Mouse (Mus musculus) gastrocnemius, postnatal 10 days (tissue): ENCODE results near the gene Shf. TPM values are rescaled to one million over a fixed set of nuclear protein-coding genes. Genes with fewer than 3 reads are reported as not detected.
A peak's percentile ranks its signal among the peaks of the same experiment; 100 is the strongest.
"Not testable (repeated sequence)": the region's sequence is repeated elsewhere in the genome, so short reads cannot be mapped to it uniquely, and the experiment has no call there.

Experiments used
- DNase-seq: peaks from one replicate; pipeline ENCODE4 v3.0.0; 2021; ENCODE audit warnings: mixed read lengths
- total RNA-seq, 2 experiments: library from RNA; stranded (reverse); gene quantifications; 2 replicates each; pipeline ENCODE4 v1.2.3; 2021

Gene Shf
- total RNA-seq, 2 experiments from 2014 or later = 7.5 to 9.4 TPM

- peak; percentile 95 for DNase-seq
Measured at GRCm38 (mm10) chr2:122348531-122349131, 20.3 kb downstream of the Shf start.

- DNase-seq = no peak
Measured at GRCm38 (mm10) chr2:122347257-122347656, 21.7 kb downstream of the Shf start.

- DNase-seq = not testable (repeated sequence)
Measured at GRCm38 (mm10) chr2:122346164-122346563, 22.8 kb downstream of the Shf start.

DNA sequence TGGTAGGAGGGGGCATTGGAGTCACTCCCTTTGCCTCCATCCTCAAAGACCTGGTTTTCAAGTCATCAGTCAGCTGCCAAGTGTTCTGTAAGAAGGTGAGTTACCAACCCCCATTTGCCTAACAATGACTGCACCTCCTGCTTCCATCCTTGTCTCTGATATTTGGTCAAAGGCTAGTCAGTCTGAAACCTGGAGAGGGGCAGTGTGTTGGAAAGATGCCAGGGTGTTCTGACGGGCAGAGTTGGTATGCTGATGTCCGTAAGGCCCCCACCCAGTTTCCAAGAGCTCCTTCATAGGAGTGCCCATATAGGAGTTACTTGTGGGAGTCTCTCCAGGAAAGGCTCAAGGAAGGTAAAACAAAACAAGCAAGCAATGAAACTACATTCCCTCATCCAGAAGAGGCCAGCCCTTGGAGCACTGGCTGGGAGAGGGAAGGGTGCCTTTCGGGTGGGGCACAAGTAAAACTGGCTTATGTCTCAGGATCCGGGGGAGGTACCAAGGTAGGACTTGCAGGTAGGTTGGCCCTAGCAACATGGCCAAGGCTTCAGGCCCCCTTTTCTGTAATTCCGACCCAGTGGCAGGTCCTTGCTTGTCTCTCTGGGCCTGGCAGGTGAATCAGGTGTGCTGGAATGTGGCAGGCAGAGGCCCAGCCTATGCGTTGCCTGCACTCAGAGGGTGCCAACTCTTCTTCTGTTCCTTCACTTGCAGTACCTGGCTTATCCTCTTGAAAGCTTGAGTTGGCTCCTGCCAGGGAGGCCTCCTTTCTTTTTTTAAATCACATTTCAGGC, 23.7 kb downstream of the Shf start:
- DNase-seq = no peak

- DNase-seq = no peak
Measured at GRCm38 (mm10) chr2:122337291-122337690, 31.7 kb downstream of the Shf start.

GRCm38 (mm10) chr2:122334170-122334569, 34.8 kb downstream of the Shf start:
- DNase-seq = peak; percentile 41

DNA sequence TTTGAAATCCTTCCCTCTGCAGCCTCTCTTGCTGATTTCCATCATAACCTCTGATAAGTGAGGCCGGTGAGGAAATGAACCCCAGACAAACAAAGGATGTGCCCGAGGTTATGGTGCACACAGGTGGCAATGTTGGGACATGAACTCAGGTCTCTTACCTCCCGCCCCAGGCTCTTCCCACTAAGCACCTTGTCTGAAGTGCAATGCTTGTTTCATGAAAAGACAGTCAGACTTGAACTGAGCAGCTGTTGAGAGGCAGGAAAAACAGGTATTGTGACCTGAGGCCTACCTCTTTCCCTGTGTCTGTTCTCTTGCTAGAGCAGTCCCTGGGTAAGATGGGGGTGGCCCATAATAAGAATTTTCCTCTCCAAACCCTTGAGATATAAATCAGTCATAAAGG, 36.7 kb downstream of the Shf start:
- DNase-seq = no peak

- DNase-seq = not testable (repeated sequence)
Measured at GRCm38 (mm10) chr2:122330317-122330716, 38.6 kb downstream of the Shf start.

DNA sequence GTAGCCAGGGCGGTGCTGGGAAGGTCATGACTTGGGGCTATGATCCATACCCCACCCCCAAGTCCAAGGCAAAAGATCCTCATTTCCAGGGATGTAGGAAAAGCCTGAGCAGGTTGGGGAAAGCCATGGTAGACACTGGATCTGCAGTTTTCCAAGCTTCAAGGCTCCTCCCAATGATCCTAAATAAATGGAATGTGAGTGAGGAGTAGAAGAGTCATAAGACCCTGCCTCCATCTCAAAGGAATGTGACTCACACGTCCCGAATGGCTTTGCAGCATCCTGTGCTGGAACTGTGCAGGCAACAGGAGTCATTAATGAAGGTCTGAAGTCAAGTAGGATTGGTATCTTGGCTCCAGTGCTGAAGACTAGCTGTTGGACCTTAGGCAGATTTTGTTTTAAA, 41.0 kb downstream of the Shf start:
- DNase-seq = no peak

- no peak for DNase-seq
Measured at GRCm38 (mm10) chr2:122325361-122325760, 43.6 kb downstream of the Shf start.

GRCm38 (mm10) chr2:122324586-122324985, 44.4 kb downstream of the Shf start:
- DNase-seq = no peak

- no peak for DNase-seq
Measured at GRCm38 (mm10) chr2:122323960-122324359, 45.0 kb downstream of the Shf start.

DNA sequence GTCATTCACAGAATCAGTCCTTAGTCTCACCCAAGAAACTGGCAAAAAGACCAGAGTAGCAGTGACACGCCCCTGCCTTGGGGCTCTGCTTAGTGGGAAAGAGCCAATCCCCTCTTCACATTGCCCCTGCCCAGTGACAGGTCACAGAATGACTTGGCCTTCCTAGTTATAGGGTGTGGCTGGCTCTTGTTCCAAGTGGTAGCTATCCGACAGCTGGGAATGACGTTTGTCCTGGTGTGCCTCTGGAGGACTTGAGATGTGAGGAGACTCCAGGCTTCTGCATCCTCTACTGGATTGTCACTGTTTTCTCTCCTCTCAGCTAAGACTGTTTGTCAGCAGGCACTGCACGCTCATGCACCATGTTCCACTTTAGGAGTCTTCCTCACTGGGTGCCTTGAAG, 51.6 kb downstream of the Shf start:
- no peak for DNase-seq

GRCm38 (mm10) chr2:122315372-122315771, 53.6 kb downstream of the Shf start, which contains the start of gene Duox1:
Gene Duox1, plus strand, starts transcription at chr2:122315672.
- no peak for DNase-seq

GRCm38 (mm10) chr2:122313536-122313935, 55.4 kb downstream of the Shf start, which contains the start of gene Duoxa1:
Gene Duoxa1, minus strand, starts transcription at chr2:122313730.
- peak; percentile 16 for DNase-seq

- peak; percentile 74 for DNase-seq
Measured at GRCm38 (mm10) chr2:122312722-122313417, 56.1 kb downstream of the Shf start.

DNA sequence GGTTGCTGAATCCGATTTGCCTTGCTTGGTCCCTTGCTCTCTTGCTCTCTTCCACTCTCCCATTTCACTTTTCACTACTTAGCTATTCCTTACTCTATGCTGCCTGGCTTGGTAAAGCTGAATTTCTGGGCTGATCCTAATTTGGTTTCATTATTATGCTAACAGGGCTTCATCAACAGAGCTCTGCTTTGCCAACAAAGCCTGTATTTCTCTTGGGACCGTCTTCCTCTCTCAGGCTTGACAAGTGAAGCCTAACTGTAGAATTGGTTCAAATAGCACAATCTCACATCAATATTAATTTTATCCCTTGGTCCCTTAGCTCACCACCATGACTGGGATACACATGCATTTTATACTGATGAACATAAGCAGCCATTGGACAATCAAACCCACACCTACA, 57.4 kb downstream of the Shf start:
- no peak for DNase-seq

DNA sequence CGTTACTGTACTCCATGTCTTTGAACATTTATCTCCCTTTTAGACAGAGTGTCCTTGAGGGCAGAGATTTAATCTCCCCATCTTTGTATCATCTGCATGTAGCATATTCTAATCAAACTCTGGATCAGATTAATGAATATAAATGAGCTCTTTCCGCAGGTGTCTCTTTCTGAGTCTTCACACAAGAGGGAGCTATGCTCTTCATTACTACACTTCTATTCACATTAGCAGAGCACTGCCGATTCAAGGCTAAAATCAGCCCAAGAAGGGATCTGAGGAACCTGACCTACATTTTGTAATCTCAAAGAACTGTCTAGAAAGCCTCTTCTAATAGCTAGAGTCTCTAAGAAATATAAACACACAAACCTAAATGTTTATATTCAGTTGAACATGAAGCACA, 59.3 kb downstream of the Shf start:
- no peak for DNase-seq

DNA sequence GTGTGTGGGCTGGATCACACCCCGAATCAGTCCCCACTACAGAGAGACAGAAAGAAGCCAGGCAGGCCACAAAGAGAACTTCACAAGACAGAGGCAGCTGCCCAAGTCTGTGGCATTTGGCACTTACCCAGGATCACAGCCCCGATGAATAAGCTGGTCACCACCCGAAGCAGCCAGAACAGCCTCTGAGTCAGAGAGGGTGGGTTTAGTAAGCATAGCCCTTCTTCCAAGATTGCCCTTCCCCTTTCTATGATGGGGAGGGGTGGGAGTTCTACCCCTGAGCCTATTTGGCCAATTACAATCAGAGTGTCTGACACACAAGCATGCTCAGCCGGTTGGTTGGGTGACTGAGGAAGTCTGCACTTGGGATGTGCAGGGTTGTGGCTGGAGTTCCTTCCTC, 62.8 kb downstream of the Shf start:
- no peak for DNase-seq

DNA sequence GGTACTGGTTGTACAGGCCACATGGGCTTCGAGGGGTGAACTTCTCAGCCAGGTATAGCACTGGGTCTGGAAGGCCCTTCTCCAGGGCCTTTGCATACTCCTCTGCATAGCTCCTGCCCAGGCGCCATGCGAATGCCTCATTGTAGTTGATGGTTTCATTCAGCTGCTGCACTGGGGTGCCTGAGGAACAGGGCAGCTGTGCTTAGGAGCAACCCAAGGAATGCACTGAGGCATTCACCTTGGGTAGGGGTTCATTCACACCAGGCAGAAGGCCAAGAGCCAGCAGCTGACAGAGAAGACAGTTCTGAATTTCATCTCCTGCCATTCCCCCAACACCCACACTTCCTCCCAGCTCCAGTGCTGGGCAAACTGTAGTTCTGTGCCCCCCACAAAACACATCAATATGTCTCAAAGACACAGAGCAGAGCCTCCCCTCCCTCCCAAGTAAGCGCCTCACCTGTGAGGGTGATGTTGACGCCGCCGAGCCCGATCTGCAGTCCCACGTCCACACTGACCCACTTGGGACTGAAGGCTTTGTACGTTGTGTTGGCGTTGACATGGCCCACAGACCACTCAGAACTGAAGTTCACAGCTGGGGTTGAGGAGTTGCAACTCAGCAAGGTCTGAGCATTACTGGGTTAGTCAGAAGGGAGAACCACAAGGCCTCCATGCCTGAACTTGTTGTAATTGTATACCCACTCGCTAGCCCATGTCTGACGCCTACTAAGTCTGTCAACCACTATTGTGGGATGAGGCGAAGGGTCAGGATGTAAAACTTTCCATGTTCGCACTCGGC, 63.7 kb downstream of the Shf start:
- DNase-seq = no peak

- DNase-seq = no peak
Measured at GRCm38 (mm10) chr2:122304544-122304943, 64.4 kb downstream of the Shf start.

- peak; percentile 55 for DNase-seq
Measured at GRCm38 (mm10) chr2:122302574-122303241, 66.3 kb downstream of the Shf start.
